Mouse (Mus musculus): Measurements from ENCODE around the gene Cps1. TPM values are rescaled to one million over a fixed set of nuclear protein-coding genes. Genes with fewer than 3 reads are reported as not detected.

Cps1 gene
- 0.41 and 0.45 TPM in 2 replicates for polyA plus RNA-seq (2015; fragmentation: Nextera tagmentation; extraction: Ambion mirVana)

DNA sequence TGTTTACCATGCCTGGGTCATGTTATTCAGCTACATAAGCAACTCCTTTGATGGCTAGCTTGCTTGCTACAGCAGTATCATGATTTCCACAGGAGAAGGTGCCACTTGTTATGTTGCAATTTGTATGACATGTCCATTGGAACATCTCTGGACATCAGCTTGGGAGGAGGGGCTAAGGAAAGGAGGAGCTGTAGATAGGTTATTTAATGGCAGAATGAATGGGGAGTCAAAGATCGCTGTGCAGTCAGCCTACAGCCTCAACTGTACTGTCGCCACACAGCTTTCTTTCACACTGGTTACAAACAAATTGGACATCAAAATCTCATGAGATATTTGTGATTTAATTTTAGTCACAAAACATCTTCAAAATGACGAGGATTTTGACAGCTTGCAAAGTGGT is at the start of gene Cps1:
Cps1 (plus strand) TSS at position 230 of the 400 bp plus-strand sequence.
- H3K27me3 ChIP-seq: no peaks in the 10 kb centered on the region
- 51% methylated on average over 3 of the region's 3 CpGs for WGBS (ENCODE audit: insufficient replicate concordance)
- H3K9me3 ChIP-seq (replicated peaks): no peaks in the 10 kb centered on the region
- no peak within 1 kb of the TSS for H3K4me2 ChIP-seq
- H3K4me3 ChIP-seq (replicated peaks): no peak within 1 kb of the TSS
- no peak for DNase-seq
- no peaks in the 10 kb centered on the region for H3K4me1 ChIP-seq (replicated peaks)
- no peak within 1 kb of the TSS for H3K9ac ChIP-seq
- no peak within 1 kb of the TSS for H3K27ac ChIP-seq
- ATAC-seq (ENCODE audit: low read depth): no peak
- H3K36me3 ChIP-seq: no peaks in the 10 kb centered on the region

DNA sequence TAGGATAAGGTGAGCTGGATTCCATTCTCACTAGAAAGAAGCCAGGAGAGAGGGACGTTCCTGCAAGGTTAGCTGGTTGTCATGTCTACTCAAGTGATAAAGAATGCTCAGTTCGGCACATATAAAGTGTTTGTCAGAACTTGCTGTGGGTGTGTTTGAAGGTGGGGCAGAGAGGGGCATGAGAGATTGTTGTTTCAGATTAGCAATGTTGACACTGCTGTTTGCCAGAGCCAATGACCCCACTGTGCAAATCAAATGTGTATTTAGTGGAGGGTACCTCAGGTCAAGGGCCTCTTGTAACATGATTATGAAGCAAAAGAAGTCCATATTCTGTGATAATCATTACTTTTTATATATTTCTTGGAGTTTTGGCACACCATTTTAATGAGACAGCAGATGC is 45.1 kb upstream of the Cps1 start:
- no peak for DNase-seq
- H3K27ac ChIP-seq: no peak overlapping the region
- H3K27me3 ChIP-seq: no peaks in the 10 kb centered on the region
- no peak overlapping the region for H3K4me3 ChIP-seq (replicated peaks)
- peak; percentile 55 for ATAC-seq (ENCODE audit: low read depth)
- H3K9me3 ChIP-seq (replicated peaks): no peaks in the 10 kb centered on the region
- no peaks in the 10 kb centered on the region for H3K4me1 ChIP-seq (replicated peaks)
- 51% methylated on average over 2 of the region's 2 CpGs for WGBS (ENCODE audit: insufficient replicate concordance)
- no peak overlapping the region for H3K9ac ChIP-seq
- H3K4me2 ChIP-seq: no peak overlapping the region
- H3K36me3 ChIP-seq: no peaks in the 10 kb centered on the region

DNA sequence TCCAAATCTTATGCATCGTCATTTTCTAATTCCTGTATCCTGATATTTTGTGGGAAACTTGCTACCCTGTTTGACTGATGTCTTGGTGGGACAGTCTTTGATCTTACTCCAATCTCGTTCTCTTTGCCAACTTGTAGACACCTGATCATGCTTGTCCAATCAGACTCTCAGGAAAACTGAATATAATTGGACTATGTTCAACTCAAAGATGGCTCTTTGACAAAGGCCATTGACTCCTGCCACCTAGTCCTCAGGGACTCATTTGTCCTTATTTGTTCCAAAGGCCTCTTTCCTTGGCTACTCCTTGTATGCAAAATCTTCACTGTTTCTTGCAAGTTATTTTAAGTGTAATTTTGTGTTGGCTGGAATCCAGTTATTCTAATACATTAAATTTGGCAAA is 44.2 kb upstream of the Cps1 start:
- Histone ChIP-seq H3K27ac (no peak overlapping the region), H3K36me3 (no peaks in the 10 kb centered on the region), H3K27me3 (no peaks in the 10 kb centered on the region), H3K9me3 (replicated peaks) (no peaks in the 10 kb centered on the region), H3K4me1 (replicated peaks) (no peaks in the 10 kb centered on the region), H3K4me2 (no peak overlapping the region), H3K4me3 (replicated peaks) (no peak overlapping the region), H3K9ac (no peak overlapping the region)
- 59% methylated on average over 2 of the region's 2 CpGs for WGBS (ENCODE audit: insufficient replicate concordance)
- DNase-seq (no peak), ATAC-seq (ENCODE audit: low read depth) (no peak)

- DNase-seq: no peak
- Histone ChIP-seq H3K4me2 (no peak overlapping the region), H3K27ac (no peak overlapping the region), H3K27me3 (no peaks in the 10 kb centered on the region), H3K4me3 (replicated peaks) (no peak overlapping the region), H3K4me1 (replicated peaks) (no peaks in the 10 kb centered on the region), H3K36me3 (no peaks in the 10 kb centered on the region), H3K9me3 (replicated peaks) (no peaks in the 10 kb centered on the region), H3K9ac (no peak overlapping the region)
- ATAC-seq (ENCODE audit: low read depth): no peak
- 58% methylated on average over 7 of the region's 7 CpGs for WGBS (ENCODE audit: insufficient replicate concordance)
These were observed 43.7 kb upstream of the Cps1 start for GRCm38 (mm10) chr1:67079146-67079545.

DNA sequence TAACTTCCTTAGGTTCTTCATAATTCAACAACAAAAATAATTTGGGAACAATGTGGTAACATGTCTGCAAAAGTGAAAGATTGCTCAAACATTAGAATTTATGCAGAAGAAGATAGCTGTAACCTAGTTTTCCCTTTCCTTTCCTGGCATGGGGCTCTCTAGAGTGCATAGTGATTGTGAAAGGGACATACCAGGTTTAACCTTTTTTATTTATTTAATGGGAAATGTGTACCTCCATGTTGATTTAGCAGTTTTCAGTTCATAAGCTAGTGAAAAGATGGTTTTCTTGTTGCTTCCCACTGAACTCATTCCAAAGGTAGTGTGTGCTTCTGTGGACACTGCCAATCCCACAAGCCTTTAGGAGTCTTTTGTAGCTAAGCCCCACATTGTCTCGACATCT is 30.4 kb upstream of the Cps1 start:
- ATAC-seq (ENCODE audit: low read depth): no peak
- Histone ChIP-seq H3K4me3 (replicated peaks) (no peak overlapping the region), H3K36me3 (no peaks in the 10 kb centered on the region), H3K27me3 (no peaks in the 10 kb centered on the region), H3K27ac (no peak overlapping the region), H3K9me3 (replicated peaks) (no peaks in the 10 kb centered on the region), H3K4me1 (replicated peaks) (no peaks in the 10 kb centered on the region), H3K4me2 (no peak overlapping the region), H3K9ac (no peak overlapping the region)
- 57% methylated on average over 1 of the region's 1 CpGs for WGBS (ENCODE audit: insufficient replicate concordance)
- no peak for DNase-seq

DNA sequence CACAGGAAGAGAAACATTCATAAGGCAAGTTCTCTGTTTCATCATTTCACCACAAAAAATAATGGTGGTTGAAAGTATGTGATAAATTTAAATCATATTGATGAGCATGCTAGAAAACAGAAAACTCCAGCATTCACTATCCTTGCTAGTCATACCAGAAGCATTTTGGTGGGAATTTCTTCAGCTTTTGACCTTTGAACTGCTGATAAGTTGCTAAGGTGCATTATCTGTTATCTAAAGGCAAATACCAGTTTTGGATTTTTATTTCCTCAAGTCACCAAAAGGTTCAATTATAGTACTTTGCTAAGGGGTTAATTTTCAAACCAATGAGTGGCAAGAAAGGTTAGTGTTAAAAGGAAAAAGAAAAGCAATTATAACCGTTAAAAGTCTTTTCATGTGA is 23.6 kb upstream of the Cps1 start:
- Histone ChIP-seq H3K4me1 (replicated peaks) (0 out of 2 replicates have a peak, but pooled peaks cover 2% of the 10 kb centered on the region), H3K4me2 (no peak overlapping the region), H3K9me3 (replicated peaks) (0 out of 2 replicates have a peak, but pooled peaks cover 2% of the 10 kb centered on the region), H3K27ac (no peak overlapping the region), H3K27me3 (no peaks in the 10 kb centered on the region), H3K4me3 (replicated peaks) (no peak overlapping the region), H3K9ac (no peak overlapping the region), H3K36me3 (no peaks in the 10 kb centered on the region)
- WGBS (ENCODE audit: insufficient replicate concordance): 57% methylated on average over 1 of the region's 1 CpGs
- DNase-seq (no peak), ATAC-seq (ENCODE audit: low read depth) (no peak)

- ATAC-seq (ENCODE audit: low read depth): peak; percentile 63
- H3K4me2 ChIP-seq: no peak overlapping the region
- H3K36me3 ChIP-seq: no peaks in the 10 kb centered on the region
- WGBS (ENCODE audit: insufficient replicate concordance): 58% methylated on average over 12 of the region's 12 CpGs
- no peak overlapping the region for H3K9ac ChIP-seq
- DNase-seq: no peak
- H3K27ac ChIP-seq: no peak overlapping the region
- no peaks in the 10 kb centered on the region for H3K27me3 ChIP-seq
- H3K4me3 ChIP-seq (replicated peaks): no peak overlapping the region
- 0 out of 2 replicates have a peak, but pooled peaks cover 2% of the 10 kb centered on the region for H3K4me1 ChIP-seq (replicated peaks)
- H3K9me3 ChIP-seq (replicated peaks): 0 out of 2 replicates have a peak, but pooled peaks cover 2% of the 10 kb centered on the region
These were observed 19.2 kb upstream of the Cps1 start for GRCm38 (mm10) chr1:67103476-67104248.

GRCm38 (mm10) chr1:67111621-67112298 is 11.1 kb upstream of the Cps1 start:
- H3K9ac ChIP-seq: no peak overlapping the region
- no peak overlapping the region for H3K4me3 ChIP-seq (replicated peaks)
- H3K27ac ChIP-seq: no peak overlapping the region
- WGBS (ENCODE audit: insufficient replicate concordance): 64% methylated on average over 3 of the region's 3 CpGs
- DNase-seq (no peak), ATAC-seq (ENCODE audit: low read depth) (no peak)
- H3K9me3 ChIP-seq (replicated peaks): no peaks in the 10 kb centered on the region
- H3K4me2 ChIP-seq: no peak overlapping the region
- no peaks in the 10 kb centered on the region for H3K36me3 ChIP-seq
- no peaks in the 10 kb centered on the region for H3K4me1 ChIP-seq (replicated peaks)
- no peaks in the 10 kb centered on the region for H3K27me3 ChIP-seq

GRCm38 (mm10) chr1:67113343-67114030 is 9.3 kb upstream of the Cps1 start:
- H3K4me3 ChIP-seq (replicated peaks): no peak overlapping the region
- no peaks in the 10 kb centered on the region for H3K4me1 ChIP-seq (replicated peaks)
- 57% methylated on average over 7 of the region's 7 CpGs for WGBS (ENCODE audit: insufficient replicate concordance)
- no peak overlapping the region for H3K9ac ChIP-seq
- DNase-seq (no peak), ATAC-seq (ENCODE audit: low read depth) (no peak)
- no peaks in the 10 kb centered on the region for H3K36me3 ChIP-seq
- H3K9me3 ChIP-seq (replicated peaks): no peaks in the 10 kb centered on the region
- no peak overlapping the region for H3K27ac ChIP-seq
- no peaks in the 10 kb centered on the region for H3K27me3 ChIP-seq
- H3K4me2 ChIP-seq: no peak overlapping the region

DNA sequence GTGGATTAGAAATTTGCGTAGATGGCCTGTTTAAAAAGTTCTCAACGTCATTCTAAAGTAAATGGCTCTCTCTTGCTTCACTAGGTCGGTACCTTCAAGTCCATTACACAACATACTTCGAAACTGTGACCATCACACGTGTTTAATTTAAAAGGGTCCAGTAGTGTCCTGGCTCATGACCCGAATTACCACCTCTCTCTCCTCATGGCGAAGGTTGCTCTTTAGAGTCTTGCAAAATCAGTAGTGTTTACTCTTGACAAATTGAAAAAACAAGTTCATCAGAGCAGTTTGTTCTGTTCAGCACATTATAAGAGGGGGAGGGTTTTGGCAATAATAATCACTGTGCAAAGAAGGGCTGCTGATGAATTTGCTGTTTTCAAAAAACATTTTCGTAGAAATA is 6.3 kb upstream of the Cps1 start:
- Histone ChIP-seq H3K36me3 (no peaks in the 10 kb centered on the region), H3K27me3 (no peaks in the 10 kb centered on the region), H3K4me3 (replicated peaks) (no peak overlapping the region), H3K9me3 (replicated peaks) (no peaks in the 10 kb centered on the region), H3K27ac (no peak overlapping the region), H3K9ac (no peak overlapping the region), H3K4me2 (no peak overlapping the region), H3K4me1 (replicated peaks) (no peaks in the 10 kb centered on the region)
- ATAC-seq (ENCODE audit: low read depth): 0 out of 2 replicates have a peak, but pooled peaks have one; percentile 50
- WGBS (ENCODE audit: insufficient replicate concordance): 56% methylated on average over 8 of the region's 8 CpGs
- no peak for DNase-seq

- Histone ChIP-seq H3K9me3 (replicated peaks) (no peaks in the 10 kb centered on the region), H3K27ac (no peak overlapping the region), H3K27me3 (no peaks in the 10 kb centered on the region), H3K36me3 (no peaks in the 10 kb centered on the region), H3K4me2 (no peak overlapping the region), H3K4me3 (replicated peaks) (no peak overlapping the region), H3K9ac (no peak overlapping the region), H3K4me1 (replicated peaks) (no peaks in the 10 kb centered on the region)
- DNase-seq (no peak), ATAC-seq (ENCODE audit: low read depth) (no peak)
- 58% methylated on average over 6 of the region's 6 CpGs for WGBS (ENCODE audit: insufficient replicate concordance)
These were observed 5.0 kb upstream of the Cps1 start for GRCm38 (mm10) chr1:67117778-67118177.
